Mouse (Mus musculus) C2C12 (cell line): Measurements from ENCODE around the gene Cdk14.

Source experiments
- CEBPB ChIP-seq: IDR thresholded peaks from one replicate; pipeline ENCODE4 v1.6.1; 2011; ENCODE audit warnings: low read depth, mild to moderate bottlenecking, control low read depth, moderate library complexity
- CTCF ChIP-seq: IDR thresholded peaks from one replicate; pipeline ENCODE4 v1.5.1; 2011; ENCODE audit not compliant: control insufficient read depth, insufficient read depth, insufficient read length
- FOSL1 ChIP-seq: IDR thresholded peaks from one replicate; pipeline ENCODE4 v1.8.0; 2011; ENCODE audit warnings: mild to moderate bottlenecking, low read length; ENCODE audit not compliant: poor library complexity, insufficient read depth, severe bottlenecking
- MAX ChIP-seq: IDR thresholded peaks from one replicate; pipeline ENCODE4 v1.6.1; 2011; ENCODE audit warnings: mild to moderate bottlenecking, control low read depth
- MYOD1 ChIP-seq: IDR thresholded peaks from one replicate; pipeline ENCODE4 v1.6.1; 2011; ENCODE audit warnings: low read depth; ENCODE audit not compliant: control insufficient read depth, insufficient read length

DNA sequence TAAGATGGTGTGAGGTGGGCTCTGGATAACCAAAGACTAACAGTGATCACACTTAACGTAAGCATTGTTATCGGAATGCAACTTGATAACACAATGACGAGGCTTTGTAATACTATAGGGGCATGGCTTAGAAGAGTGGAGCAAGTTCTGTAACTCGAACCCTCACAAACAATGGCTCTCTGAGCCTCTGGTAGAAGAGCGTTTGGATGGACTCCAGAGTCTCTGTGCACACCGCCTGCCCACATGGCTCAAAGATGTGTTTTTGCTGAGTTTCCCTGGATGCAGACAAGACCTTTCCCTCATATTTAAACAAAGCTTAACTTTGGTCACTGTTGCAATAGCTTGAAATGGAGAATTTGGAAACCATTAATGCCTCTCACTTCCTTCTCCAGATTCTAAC lies 145.8 kb downstream of the Cdk14 start:
- TF ChIP-seq CTCF (no peak), MAX (no peak), MYOD1 (no peak), FOSL1 (no peak), CEBPB (no peak)
